Mouse (Mus musculus): ENCODE results near the gene Tssk2.

DNA sequence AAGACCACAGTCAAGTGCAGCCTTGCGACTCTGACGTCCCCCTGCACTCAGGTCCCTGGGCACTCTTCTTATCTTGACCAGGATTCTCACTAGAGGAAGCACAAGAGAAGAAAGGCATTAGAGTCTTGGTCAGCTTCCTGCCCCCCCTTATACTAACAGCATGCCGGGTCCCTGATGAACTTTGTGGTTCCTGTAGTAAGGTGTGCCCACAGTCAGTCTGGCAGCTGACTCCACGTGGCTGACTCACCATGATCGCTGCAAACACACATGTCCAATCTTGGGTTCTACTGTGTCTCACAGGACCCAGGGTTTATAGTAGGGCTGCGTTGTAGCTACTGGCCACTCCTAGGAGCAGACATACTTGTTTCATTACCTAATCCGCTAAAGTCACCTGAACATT lies 39.8 kb downstream of the Tssk2 start:
- TF ChIP-seq POLR2A (IDR thresholded peaks at IDR 0.05; ENCODE audit: insufficient read length, low read depth) (no peak), USF1 (IDR thresholded peaks at IDR 0.05; ENCODE audit: low read depth) (no peak), MYOD1 (IDR thresholded peaks at IDR 0.05; ENCODE audit: control insufficient read depth in 1 of 3, insufficient read length in 2 of 3, low read depth in 2 of 3) (no peak), POLR2AphosphoS2 (IDR thresholded peaks at IDR 0.05; ENCODE audit: insufficient read length, low read depth) (no peak), E2F4 (IDR thresholded peaks at IDR 0.05; ENCODE audit: insufficient read depth) (no peak)
